Mouse (Mus musculus): Measurements from ENCODE around the gene Pdlim1. TPM values are rescaled to one million over a fixed set of nuclear protein-coding genes. Genes with fewer than 3 reads are reported as not detected.

The Pdlim1 gene
- total RNA-seq, 2 experiments from 2014 or later = 22.7 to 41.9 TPM

- no peak for ATAC-seq (replicated peaks; ENCODE audit: poor library complexity, severe bottlenecking)
Measured at GRCm38 (mm10) chr19:40290099-40290724, 18.6 kb upstream of the Pdlim1 start.

- ATAC-seq (replicated peaks; ENCODE audit: poor library complexity, severe bottlenecking) = no peak
Measured at GRCm38 (mm10) chr19:40288415-40288814, 16.8 kb upstream of the Pdlim1 start.

- no peak for ATAC-seq (replicated peaks; ENCODE audit: poor library complexity, severe bottlenecking)
Measured at GRCm38 (mm10) chr19:40284704-40285103, 13.1 kb upstream of the Pdlim1 start.

GRCm38 (mm10) chr19:40283415-40283814 is 11.8 kb upstream of the Pdlim1 start:
- no peak for ATAC-seq (replicated peaks; ENCODE audit: poor library complexity, severe bottlenecking)

GRCm38 (mm10) chr19:40278372-40279023 is 6.9 kb upstream of the Pdlim1 start:
- ATAC-seq (replicated peaks; ENCODE audit: poor library complexity, severe bottlenecking) = no peak

GRCm38 (mm10) chr19:40277494-40277893 is 5.9 kb upstream of the Pdlim1 start:
- peak; percentile 93 for ATAC-seq (replicated peaks; ENCODE audit: poor library complexity, severe bottlenecking)

- no peak for ATAC-seq (replicated peaks; ENCODE audit: poor library complexity, severe bottlenecking)
Measured at GRCm38 (mm10) chr19:40275401-40276188, 4.0 kb upstream of the Pdlim1 start.

GRCm38 (mm10) chr19:40272674-40273073 is 1.0 kb upstream of the Pdlim1 start:
- no peak for ATAC-seq (replicated peaks; ENCODE audit: poor library complexity, severe bottlenecking)

- ATAC-seq (replicated peaks; ENCODE audit: poor library complexity, severe bottlenecking) = peak; percentile 16
Measured at GRCm38 (mm10) chr19:40270351-40271307, 1.0 kb downstream of the Pdlim1 start.

- ATAC-seq (replicated peaks; ENCODE audit: poor library complexity, severe bottlenecking) = no peak
Measured at GRCm38 (mm10) chr19:40269526-40269925, 2.1 kb downstream of the Pdlim1 start.

- no peak for ATAC-seq (replicated peaks; ENCODE audit: poor library complexity, severe bottlenecking)
Measured at GRCm38 (mm10) chr19:40268493-40268892, 3.1 kb downstream of the Pdlim1 start.

- peak; percentile 72 for ATAC-seq (replicated peaks; ENCODE audit: poor library complexity, severe bottlenecking)
Measured at GRCm38 (mm10) chr19:40267380-40267779, 4.3 kb downstream of the Pdlim1 start.

GRCm38 (mm10) chr19:40259485-40259884 is 12.2 kb downstream of the Pdlim1 start:
- ATAC-seq (replicated peaks; ENCODE audit: poor library complexity, severe bottlenecking) = no peak

- peak; percentile 98 for ATAC-seq (replicated peaks; ENCODE audit: poor library complexity, severe bottlenecking)
Measured at GRCm38 (mm10) chr19:40257396-40257795, 14.2 kb downstream of the Pdlim1 start.

- ATAC-seq (replicated peaks; ENCODE audit: poor library complexity, severe bottlenecking) = no peak
Measured at GRCm38 (mm10) chr19:40256376-40257050, 15.1 kb downstream of the Pdlim1 start.

- no peak for ATAC-seq (replicated peaks; ENCODE audit: poor library complexity, severe bottlenecking)
Measured at GRCm38 (mm10) chr19:40255561-40255960, 16.1 kb downstream of the Pdlim1 start.

GRCm38 (mm10) chr19:40254741-40255140 is 16.9 kb downstream of the Pdlim1 start:
- no peak for ATAC-seq (replicated peaks; ENCODE audit: poor library complexity, severe bottlenecking)

GRCm38 (mm10) chr19:40253768-40254167 is 17.9 kb downstream of the Pdlim1 start:
- ATAC-seq (replicated peaks; ENCODE audit: poor library complexity, severe bottlenecking) = no peak

GRCm38 (mm10) chr19:40251115-40251514 is 20.5 kb downstream of the Pdlim1 start:
- no peak for ATAC-seq (replicated peaks; ENCODE audit: poor library complexity, severe bottlenecking)

- ATAC-seq (replicated peaks; ENCODE audit: poor library complexity, severe bottlenecking) = no peak
Measured at GRCm38 (mm10) chr19:40249352-40249751, 22.3 kb downstream of the Pdlim1 start.

Measured in granulocyte monocyte progenitor cell, adult 5-6 weeks (primary cell).